Mouse (Mus musculus) midbrain, embryonic 11.5 days (tissue): ENCODE measurements around the gene Get4. TPM values are rescaled to one million over a fixed set of nuclear protein-coding genes. Genes with fewer than 3 reads are reported as not detected.

Experiments used
- ATAC-seq: fragments of 200-750 bp; cut with Nextera tagmentation; 2 replicates; pipeline ENCODE4 v1.8.0; 2017; ENCODE audit warnings: moderate TSS enrichment, moderate library complexity; ENCODE audit not compliant: low FRiP score
- DNase-seq: peaks from one replicate; pipeline ENCODE4 v3.0.0; 2015; ENCODE audit warnings: low spot score; ENCODE audit errors: missing footprints
- H3K27ac ChIP-seq: fragments of 300-500 bp; sonication (generic); 2 replicates; pipeline ENCODE4 v1.5.1; 2014; ENCODE audit warnings: low read depth, low read length
- H3K27me3 ChIP-seq: fragments of 300-500 bp; sonication (generic); 2 replicates; pipeline ENCODE4 v1.6.1; 2014; ENCODE audit warnings: mild to moderate bottlenecking, low read length, moderate library complexity, mixed read lengths; ENCODE audit not compliant: control insufficient read depth, insufficient read depth
- H3K36me3 ChIP-seq: fragments of 300-500 bp; sonication (generic); 2 replicates; pipeline ENCODE4 v1.6.1; 2014; ENCODE audit warnings: mild to moderate bottlenecking, low read length, moderate library complexity, mixed read lengths; ENCODE audit not compliant: control insufficient read depth, insufficient read depth
- H3K4me1 ChIP-seq: fragments of 300-500 bp; sonication (generic); 2 replicates; pipeline ENCODE4 v1.6.1; 2014; ENCODE audit warnings: low read length; ENCODE audit not compliant: control insufficient read depth, insufficient read depth
- H3K4me2 ChIP-seq: fragments of 300-500 bp; sonication (generic); 2 replicates; pipeline ENCODE4 v1.6.1; 2014; ENCODE audit warnings: mild to moderate bottlenecking, moderate library complexity
- H3K4me3 ChIP-seq: fragments of 300-500 bp; sonication (generic); 2 replicates; pipeline ENCODE4 v1.5.1; 2014; ENCODE audit warnings: low read depth, low read length
- H3K9ac ChIP-seq: fragments of 300-500 bp; sonication (generic); 2 replicates; pipeline ENCODE4 v1.6.1; 2014; ENCODE audit warnings: low read length
- H3K9me3 ChIP-seq: fragments of 300-500 bp; sonication (generic); 2 replicates; pipeline ENCODE4 v1.6.1; 2016; ENCODE audit warnings: low read length; ENCODE audit not compliant: control insufficient read depth
- WGBS: fragments of 180-500 bp; shearing (Covaris S2); extraction: QIAGEN DNeasy Blood & Tissue Kit; methylation state at CpG from one replicate; pipeline ENCODE4 v1.1.7; 2014; 5-methylcytosine and 5-hydroxymethylcytosine counted together
- polyA plus RNA-seq: library from polyadenylated mRNA; unstranded; fragments of >200 nt; fragmentation: Nextera tagmentation; extraction: Ambion mirVana; gene quantifications from 2 replicates; pipeline ENCODE4 v1.2.1, GENCODE M21; 2014

Gene Get4
- polyA plus RNA-seq = 118 and 123 TPM in 2 replicates

GRCm38 (mm10) chr5:139252081-139252909 is at the start of gene Get4:
Gene Get4 (plus strand): TSS chr5:139252324.
- H3K27me3 ChIP-seq = no peaks in the 10 kb centered on the region
- peak within 1 kb of the TSS; percentile 85 for H3K27ac ChIP-seq
- peak within 1 kb of the TSS; percentile 93 for H3K9ac ChIP-seq
- peak within 1 kb of the TSS; percentile 93 for H3K4me2 ChIP-seq
- H3K36me3 ChIP-seq = peaks cover 9% of the 10 kb centered on the region
- peak within 1 kb of the TSS; percentile 84 for H3K4me3 ChIP-seq
- ATAC-seq (peak; percentile 94), DNase-seq (peak; percentile 99)
- WGBS = under 1% methylated on average over 82 of the region's 90 CpGs
- H3K9me3 ChIP-seq = no peaks in the 10 kb centered on the region
- peaks cover 11% of the 10 kb centered on the region for H3K4me1 ChIP-seq

DNA sequence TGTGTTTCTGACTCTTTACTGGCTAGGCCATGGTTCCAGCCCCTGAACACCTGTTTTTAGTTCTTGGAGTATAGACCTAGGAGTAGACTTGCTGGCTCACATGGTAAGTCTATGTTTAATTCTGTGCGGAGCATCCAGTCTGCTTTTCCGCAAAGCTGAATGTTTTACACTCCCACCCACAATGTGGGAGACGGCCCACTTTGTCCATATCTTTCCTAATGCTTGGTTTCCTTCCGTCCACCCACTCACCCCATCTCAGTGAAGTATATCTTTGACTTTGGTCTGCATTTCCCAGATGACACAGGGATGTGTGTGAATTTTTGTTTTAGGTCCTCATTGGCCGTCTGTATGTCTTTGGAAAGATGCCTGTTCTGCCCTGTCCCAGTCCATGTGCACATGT is 48.8 kb upstream of the Get4 start:
- Histone ChIP-seq H3K9ac (no peak overlapping the region), H3K4me3 (no peak overlapping the region), H3K9me3 (no peaks in the 10 kb centered on the region), H3K4me2 (no peak overlapping the region), H3K27me3 (no peaks in the 10 kb centered on the region), H3K4me1 (peaks cover 17% of the 10 kb centered on the region), H3K27ac (no peak overlapping the region), H3K36me3 (no peaks in the 10 kb centered on the region)
- 92% methylated on average over 5 of the region's 5 CpGs for WGBS
- no peak for DNase-seq
- no peak for ATAC-seq

DNA sequence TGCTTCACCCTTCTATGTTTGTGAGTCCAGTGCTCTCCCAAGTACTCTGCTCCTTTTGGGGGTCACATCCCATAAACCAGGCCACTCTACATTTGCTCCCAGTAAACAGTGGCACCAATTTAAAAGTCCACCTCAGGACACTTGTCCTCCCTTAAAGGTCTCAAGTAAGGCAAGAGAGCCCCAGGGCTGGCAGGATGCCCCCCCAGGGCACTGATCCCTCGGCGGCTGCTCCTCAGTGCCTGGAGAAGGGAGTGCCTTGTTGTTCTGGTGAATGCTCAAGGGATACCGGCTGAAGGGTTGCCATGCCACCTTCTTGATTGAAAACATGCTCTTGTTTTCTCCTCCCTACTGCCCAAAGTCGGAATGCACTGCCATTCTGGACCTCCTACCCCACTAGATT is 46.0 kb upstream of the Get4 start:
- peaks cover 14% of the 10 kb centered on the region for H3K4me1 ChIP-seq
- no peaks in the 10 kb centered on the region for H3K27me3 ChIP-seq
- ATAC-seq (no peak), DNase-seq (no peak)
- H3K27ac ChIP-seq = no peak overlapping the region
- no peak overlapping the region for H3K9ac ChIP-seq
- H3K4me2 ChIP-seq = no peak overlapping the region
- no peak overlapping the region for H3K4me3 ChIP-seq
- H3K36me3 ChIP-seq = peaks cover 2% of the 10 kb centered on the region; the same call in 1 of the 2 replicates
- no peaks in the 10 kb centered on the region for H3K9me3 ChIP-seq
- WGBS = 92% methylated on average over 4 of the region's 4 CpGs

DNA sequence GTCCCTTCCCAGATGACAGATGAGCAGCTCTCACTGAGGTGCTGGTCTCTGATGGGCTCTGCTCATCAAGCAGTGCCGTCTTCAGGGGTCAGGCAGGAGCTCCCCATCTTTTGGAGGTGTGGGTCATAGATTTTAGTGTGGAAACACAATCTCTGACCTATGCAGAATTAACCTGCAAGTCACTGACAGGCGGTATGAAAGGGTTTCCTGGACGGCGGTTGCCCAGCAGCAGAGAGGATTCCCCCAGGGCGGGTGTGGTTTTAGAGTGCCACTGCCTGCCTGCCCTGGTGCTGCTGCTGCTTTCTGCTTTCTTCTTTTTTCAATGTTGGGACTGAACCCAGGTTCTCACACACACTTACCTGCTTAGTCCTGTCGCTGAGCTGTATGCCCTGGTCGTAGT is 45.6 kb upstream of the Get4 start:
- no peak overlapping the region for H3K9ac ChIP-seq
- H3K27me3 ChIP-seq = no peaks in the 10 kb centered on the region
- ATAC-seq (no peak), DNase-seq (no peak)
- WGBS = 79% methylated on average over 7 of the region's 7 CpGs
- H3K27ac ChIP-seq = no peak overlapping the region
- no peak overlapping the region for H3K4me3 ChIP-seq
- H3K4me2 ChIP-seq = no peak overlapping the region
- peaks cover 2% of the 10 kb centered on the region; the same call in 1 of the 2 replicates for H3K36me3 ChIP-seq
- no peaks in the 10 kb centered on the region for H3K9me3 ChIP-seq
- peaks cover 10% of the 10 kb centered on the region for H3K4me1 ChIP-seq

GRCm38 (mm10) chr5:139208183-139208582 is 43.9 kb upstream of the Get4 start:
- no peak overlapping the region for H3K9ac ChIP-seq
- H3K4me1 ChIP-seq = no peaks in the 10 kb centered on the region
- no peak overlapping the region for H3K27ac ChIP-seq
- H3K9me3 ChIP-seq = no peaks in the 10 kb centered on the region
- peaks cover 2% of the 10 kb centered on the region; the same call in 1 of the 2 replicates for H3K36me3 ChIP-seq
- H3K27me3 ChIP-seq = no peaks in the 10 kb centered on the region
- H3K4me2 ChIP-seq = no peak overlapping the region
- no peak for ATAC-seq
- H3K4me3 ChIP-seq = no peak overlapping the region
- no peak for DNase-seq

- Histone ChIP-seq H3K27me3 (no peaks in the 10 kb centered on the region), H3K4me3 (no peak overlapping the region), H3K36me3 (peaks cover 2% of the 10 kb centered on the region; the same call in 1 of the 2 replicates), H3K27ac (no peak overlapping the region), H3K9me3 (no peaks in the 10 kb centered on the region), H3K4me2 (no peak overlapping the region), H3K4me1 (no peaks in the 10 kb centered on the region), H3K9ac (no peak overlapping the region)
- 92% methylated on average over 10 of the region's 10 CpGs for WGBS
- DNase-seq (peak; percentile 54), ATAC-seq (no peak)
These were observed 43.0 kb upstream of the Get4 start for GRCm38 (mm10) chr5:139208871-139209684.

- Histone ChIP-seq H3K27me3 (no peaks in the 10 kb centered on the region), H3K27ac (no peak overlapping the region), H3K4me1 (no peaks in the 10 kb centered on the region), H3K9me3 (no peaks in the 10 kb centered on the region), H3K4me3 (no peak overlapping the region), H3K36me3 (peaks cover 2% of the 10 kb centered on the region; the same call in 1 of the 2 replicates), H3K9ac (no peak overlapping the region), H3K4me2 (no peak overlapping the region)
- ATAC-seq (no peak), DNase-seq (no peak)
- 95% methylated on average over 7 of the region's 7 CpGs for WGBS
These were observed 42.5 kb upstream of the Get4 start for GRCm38 (mm10) chr5:139209685-139210026.

DNA sequence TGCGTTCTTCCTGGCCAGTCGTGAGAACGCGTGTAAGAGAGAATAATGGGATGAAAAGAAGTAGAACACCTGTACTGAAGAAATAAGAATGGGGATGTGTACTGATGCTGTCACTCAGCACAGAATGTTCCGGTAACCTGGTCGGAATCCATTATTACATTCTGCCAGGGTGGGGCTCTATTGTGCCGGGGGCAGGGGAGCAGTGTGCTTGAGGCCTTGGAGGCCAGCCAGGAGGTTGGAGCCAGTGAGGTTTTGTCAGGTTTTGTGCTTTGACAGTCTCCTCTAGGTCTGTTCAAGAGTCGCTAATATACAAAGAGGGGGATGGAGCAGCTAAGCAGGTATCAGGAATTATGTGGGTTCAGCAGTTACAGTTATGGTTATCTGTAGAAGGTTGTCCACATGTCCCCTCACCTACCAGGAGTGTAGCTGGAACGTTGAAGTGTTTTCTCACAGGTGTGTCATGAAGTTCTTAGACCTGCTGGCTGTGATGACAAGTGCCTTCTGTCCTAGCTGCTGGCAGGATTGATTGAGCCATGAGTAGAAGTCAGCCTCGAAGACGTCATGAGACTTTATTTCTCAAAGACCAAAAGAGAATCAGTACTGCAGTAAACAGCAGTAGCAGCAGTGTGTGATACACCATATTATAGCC is 40.3 kb upstream of the Get4 start:
- Histone ChIP-seq H3K4me2 (no peak overlapping the region), H3K36me3 (peaks cover 4% of the 10 kb centered on the region; the same call in 1 of the 2 replicates), H3K9ac (no peak overlapping the region), H3K9me3 (no peaks in the 10 kb centered on the region), H3K4me1 (no peaks in the 10 kb centered on the region), H3K27ac (no peak overlapping the region), H3K27me3 (no peaks in the 10 kb centered on the region), H3K4me3 (no peak overlapping the region)
- WGBS = 95% methylated on average over 11 of the region's 11 CpGs
- ATAC-seq = no peak
- DNase-seq = peak; percentile 33
